Mouse (Mus musculus): Measurements from ENCODE around the gene Fcer1g.
A peak's percentile ranks its signal among the peaks of the same experiment; 100 is the strongest.

The Fcer1g gene

DNA sequence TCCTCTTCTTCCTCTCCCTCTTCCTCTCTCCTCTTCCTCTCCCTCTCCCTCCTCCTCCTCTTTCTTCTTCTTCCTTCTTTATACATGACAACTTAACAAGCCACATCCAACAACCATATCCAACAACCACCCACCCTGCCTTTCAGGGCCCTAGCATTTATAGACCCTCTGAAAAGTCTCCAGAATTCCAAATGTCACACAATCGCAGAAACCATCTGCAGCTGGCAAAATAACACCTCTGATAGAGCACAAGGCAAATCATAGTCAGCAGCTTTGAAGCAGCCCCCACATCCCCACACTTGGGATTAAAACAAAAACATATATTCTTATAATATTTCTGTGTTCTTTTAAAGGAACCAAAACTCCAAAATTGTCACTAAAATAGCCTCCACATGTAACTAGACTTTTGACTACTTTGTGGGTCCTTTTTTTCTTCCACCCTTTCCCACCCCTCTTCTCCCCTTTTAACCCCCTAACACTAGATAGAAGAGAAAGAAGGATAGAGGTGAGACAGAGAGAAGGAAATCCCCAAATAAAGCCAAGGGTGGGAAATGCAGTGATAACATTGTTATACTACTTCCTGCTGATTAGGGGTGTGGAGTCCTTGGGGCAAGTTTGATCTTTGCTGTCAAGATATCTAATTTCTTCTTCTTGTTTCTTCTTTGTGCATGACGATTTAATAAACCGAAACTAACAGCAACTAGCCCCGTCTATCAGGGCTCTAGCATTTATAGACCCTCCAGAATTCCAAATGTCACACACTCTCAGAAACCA lies 32.0 kb upstream of the Fcer1g start:
- DNase-seq (ENCODE audit: low read depth) = no peak

DNA sequence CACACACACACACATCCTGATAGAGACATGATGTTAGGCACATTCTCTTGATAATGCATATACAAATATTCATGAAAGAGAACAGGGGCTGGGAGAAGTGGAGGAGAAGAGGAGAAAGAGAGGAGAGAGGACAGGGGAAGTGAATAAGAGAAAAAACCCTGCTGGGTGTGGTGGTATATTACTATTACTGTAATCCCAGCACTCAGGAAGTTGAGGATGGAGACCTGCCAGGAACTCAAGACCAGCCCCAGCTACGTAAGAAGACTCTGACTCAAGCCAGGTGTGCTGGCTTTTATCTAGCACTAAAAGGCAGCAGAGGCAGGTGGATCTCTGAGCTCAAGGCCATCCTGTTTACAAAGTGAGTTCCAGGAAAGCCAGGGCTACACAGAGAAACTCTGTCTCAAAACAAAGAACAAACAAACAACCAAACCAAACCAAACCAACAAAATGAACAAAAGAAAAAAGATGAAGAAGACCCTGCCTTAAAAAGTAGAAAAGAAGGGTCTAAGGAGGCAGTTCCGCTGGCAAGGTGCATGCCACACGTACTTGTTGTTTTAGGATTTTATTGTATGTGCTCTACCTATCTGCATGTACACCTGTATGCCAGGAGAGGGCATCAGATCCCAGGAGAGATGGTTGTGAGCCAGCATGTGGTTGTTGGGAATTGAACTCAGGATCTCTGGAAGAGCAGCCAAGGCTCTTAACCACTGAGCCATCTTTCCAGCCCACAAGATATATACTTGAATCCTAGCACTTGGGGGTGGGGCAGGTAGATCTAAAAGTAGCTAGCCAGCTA lies 29.7 kb upstream of the Fcer1g start:
- DNase-seq (ENCODE audit: low read depth) = no peak

DNA sequence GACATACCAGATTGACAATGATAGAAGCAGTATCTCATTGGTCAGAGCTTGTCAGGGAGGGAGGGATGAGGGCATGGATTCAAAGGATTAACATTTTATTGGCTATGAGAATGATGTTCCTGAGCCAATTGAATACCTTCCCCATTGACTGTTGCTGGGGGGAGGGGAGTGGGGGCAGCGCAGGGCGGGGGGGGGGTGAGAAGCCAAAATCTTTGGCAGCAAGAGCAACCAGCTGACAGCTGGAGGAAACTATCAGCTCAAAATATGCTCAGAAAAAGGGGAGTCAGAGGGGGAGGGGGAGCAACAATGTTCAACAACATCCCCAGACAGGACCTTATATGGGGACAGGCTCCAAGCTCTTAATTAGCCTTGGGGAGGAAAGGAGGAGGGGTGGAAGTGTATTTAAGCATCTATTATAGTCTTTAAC lies 29.0 kb upstream of the Fcer1g start:
- no peak for DNase-seq (ENCODE audit: low read depth)

DNA sequence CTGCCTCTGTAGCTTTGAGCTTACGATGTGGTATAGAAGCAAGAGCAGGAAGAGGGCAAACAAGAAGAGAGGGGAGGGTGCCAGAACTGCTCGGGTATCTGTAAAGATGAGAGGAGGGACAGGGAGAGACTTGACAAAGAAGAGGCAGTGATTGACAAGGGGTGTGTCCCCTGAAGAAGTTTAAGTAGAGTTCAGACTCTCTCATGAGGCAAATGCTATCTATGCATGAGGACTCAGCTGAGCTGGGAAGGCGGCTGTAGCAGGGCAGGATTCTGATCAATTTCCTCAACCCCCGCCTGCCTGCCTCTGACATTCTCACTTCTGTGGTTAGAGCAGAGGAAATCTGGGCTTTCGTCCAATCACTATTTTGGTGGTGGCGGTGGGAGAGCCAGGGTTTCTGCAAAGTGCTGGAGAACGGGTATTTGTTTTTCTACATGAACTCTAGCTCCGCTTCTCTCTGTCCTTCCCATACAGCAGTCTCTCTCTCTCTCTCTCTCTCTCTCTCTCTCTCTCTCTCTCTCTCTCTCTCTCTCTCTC lies 28.5 kb upstream of the Fcer1g start:
- no peak for DNase-seq (ENCODE audit: low read depth)

DNA sequence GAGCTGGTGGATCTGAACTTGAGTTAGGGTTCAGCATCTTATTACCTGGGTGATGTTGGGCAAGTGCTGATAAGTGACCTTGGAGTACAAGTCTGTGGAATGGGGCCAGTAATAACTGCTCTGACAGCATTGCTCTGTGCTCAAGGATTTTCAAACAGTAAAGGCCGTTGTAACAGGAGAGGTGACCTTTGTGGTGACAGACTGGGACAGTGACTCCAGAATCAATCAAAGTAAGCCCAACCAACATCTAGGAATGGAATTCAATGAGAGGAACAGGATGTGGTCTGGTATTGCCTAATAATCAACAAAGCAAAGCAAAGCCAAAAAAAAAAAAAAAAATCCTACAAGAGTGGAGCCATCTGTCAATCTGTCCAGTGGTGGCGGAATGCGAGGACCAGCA lies 26.2 kb upstream of the Fcer1g start:
- no peak for DNase-seq (ENCODE audit: low read depth)

DNA sequence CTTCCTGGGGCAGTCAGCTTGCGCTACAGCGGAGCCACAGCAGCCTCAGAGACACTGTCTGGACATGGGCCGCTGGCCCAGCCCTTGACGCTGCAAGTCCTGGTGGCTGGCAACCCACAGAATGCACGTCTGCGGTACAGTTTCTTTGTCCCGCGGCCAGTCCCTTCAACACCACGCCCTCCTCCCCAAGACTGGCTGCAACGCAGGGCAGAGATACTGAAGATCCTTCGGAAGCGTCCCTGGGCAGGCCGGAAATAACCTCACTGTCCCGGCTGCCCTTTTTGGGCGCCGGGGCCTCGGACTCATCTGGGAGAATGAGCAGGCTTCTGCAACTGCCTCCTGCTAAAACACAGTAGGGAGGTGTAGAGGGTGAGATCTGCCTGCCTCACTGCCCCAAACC lies 24.8 kb upstream of the Fcer1g start:
- DNase-seq (ENCODE audit: low read depth) = no peak

DNA sequence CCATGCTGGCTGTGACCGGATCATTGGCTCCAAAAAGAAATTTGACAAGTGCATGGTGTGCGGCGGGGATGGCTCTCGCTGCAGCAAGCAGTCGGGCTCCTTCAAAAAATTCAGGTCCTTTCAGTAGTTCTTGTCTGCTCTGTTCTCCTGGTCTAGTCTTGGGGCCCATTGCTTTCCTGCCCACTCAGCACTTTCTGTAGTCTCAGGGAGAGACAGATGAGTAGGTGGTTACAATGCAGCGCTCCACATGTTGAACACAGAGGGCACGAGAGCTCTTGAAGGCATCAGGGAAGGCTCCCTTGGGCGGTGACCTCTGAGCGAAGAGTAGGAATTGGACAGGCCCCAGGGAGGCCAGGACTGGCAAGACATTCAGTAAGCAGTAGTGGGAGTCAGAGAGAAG lies 23.6 kb upstream of the Fcer1g start:
- DNase-seq (ENCODE audit: low read depth) = no peak

DNA sequence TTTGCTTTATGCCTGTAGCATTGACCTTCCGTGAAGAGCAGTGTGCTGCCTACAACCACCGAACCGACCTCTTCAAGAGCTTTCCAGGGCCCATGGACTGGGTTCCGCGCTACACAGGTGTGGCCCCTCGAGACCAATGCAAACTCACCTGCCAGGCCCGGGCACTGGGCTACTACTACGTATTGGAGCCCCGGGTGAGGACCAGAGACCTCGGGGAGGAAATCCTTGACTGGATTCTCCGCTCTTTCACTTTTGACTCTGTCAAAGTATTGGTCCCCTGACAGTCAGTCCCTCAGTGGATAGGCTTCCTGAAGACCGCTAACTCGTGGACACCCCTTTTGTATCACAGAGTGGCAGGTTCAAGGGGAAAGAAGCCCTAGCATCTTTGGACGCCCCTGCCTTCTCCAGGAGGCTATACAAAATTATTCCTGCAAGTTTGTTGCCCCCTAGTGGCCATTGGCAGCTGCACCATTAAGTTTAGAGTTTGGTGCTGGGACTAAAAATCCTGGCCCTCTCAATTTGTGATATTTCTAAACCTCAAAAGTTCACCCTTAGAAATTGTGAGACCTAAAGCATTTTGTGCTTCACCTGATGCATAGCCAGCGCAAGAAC lies 22.9 kb upstream of the Fcer1g start:
- DNase-seq (ENCODE audit: low read depth) = no peak

DNA sequence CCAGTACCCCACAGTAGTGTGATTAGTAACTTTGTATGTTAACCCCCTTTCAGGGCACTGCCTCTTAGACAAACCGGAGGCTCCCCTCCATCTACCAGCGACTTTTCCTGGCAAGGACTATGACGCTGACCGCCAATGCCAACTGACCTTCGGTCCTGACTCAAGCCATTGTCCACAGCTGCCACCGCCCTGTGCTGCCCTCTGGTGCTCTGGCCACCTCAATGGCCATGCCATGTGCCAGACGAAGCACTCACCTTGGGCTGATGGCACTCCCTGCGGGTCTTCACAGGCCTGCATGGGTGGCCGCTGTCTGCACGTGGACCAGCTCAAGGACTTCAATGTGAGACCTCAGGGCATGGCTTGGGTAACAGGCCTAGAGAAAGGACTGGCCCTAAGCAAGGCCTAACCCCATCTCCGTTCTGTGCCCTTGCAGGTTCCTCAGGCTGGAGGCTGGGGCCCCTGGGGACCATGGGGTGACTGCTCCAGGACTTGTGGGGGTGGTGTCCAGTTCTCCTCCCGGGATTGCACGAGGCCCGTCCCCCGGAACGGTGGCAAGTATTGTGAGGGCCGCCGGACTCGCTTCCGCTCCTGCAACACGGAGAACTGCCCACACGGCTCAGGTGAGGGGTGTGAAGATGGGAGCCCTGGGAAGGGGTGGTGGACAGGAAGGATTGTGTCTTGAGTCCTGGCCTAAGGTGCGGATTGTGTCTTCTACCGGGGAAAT lies 22.1 kb upstream of the Fcer1g start:
- DNase-seq (ENCODE audit: low read depth) = no peak

DNA sequence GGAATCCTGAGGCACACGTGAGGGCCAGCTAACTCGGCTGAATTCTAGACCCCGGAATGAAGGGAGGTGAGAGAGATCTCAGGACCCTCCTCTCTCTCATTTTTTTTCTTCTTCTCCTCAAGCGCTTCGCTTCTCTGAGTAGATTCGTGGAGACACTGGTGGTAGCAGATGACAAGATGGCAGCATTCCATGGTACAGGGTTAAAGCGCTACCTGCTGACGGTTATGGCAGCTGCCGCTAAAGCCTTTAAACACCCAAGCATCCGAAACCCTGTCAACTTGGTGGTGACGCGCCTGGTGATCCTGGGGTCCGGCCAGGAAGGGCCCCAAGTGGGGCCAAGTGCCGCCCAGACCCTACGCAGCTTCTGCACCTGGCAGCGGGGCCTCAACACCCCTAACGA lies 18.2 kb upstream of the Fcer1g start:
- no peak for DNase-seq (ENCODE audit: low read depth)

DNA sequence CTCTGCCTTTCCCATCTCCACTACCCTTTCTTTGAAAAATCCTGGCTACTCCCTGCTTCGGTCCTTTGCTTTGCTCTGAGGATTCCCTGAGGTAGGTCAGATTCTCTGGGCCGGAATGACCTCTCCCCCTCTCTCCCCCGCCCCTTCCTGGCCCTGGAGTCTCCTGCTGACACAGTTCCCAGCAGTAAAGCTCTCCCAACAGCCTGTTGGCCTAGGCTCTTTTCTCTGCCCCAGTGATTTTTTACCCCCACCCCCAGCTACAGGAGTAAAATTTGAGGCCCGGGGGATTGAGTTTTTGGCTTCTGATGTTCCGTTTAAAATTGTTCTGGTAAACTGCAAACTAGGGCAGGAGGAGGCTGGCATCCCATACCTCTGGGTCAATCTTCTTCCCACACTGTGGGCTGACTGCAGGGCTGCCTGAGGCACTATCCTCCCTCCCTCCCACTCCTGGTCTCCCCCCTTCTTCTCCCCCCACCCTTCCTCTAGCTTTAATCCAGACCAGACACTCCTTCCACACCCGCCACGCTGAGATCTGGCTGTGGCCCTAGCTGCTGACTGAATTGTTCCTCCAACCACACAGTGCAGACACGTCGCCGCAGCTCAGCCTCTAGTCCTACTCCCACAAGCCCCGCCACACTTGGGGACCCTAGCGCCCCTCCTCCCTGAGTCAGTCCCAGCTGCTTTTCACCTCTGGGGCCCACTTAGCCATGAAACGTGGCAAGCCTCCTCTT lies 17.6 kb upstream of the Fcer1g start:
- no peak for DNase-seq (ENCODE audit: low read depth)

DNA sequence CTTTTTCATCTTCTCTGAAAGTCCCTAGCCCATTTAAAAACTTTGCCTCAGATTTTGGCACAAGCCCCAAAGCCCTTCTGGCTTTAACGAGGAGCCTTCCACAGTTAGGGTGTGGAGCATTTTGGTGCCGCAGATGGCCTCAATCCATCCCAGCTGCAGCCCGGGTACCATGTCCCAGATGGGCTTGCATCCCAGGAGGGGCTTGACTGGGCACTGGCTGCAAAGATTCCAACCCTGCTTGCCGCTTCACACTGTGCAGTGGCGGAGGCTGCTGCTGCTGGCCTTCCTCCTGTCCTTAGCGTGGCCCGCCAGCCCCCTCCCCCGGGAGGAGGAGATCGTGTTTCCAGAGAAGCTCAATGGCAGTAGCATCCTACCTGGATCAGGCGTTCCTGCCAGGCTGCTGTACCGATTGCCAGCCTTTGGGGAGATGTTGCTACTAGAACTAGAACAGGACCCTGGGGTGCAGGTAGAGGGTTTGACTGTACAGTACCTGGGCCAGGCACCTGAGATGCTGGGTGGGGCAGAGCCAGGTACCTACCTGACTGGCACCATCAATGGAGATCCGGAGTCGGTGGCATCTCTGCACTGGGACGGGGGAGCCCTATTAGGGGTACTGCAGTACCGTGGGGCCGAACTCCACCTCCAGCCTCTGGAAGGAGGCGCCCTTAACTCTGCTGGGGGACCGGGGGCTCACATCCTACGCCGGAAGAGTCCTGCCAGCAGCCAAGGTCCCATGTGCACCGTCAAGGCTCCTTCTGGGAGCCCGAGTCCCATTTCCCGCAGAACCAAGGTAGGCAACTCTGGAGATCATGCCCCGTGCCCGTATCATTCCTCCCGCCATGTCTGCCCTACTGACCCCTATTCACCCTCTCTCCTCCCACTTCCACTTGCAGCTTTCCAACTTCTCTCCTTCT lies 16.8 kb upstream of the Fcer1g start, which contains the start of gene Ndufs2:
Ndufs2 (minus strand) TSS at position 709 of the 914 bp plus-strand sequence.
- no peak for DNase-seq (ENCODE audit: low read depth)

DNA sequence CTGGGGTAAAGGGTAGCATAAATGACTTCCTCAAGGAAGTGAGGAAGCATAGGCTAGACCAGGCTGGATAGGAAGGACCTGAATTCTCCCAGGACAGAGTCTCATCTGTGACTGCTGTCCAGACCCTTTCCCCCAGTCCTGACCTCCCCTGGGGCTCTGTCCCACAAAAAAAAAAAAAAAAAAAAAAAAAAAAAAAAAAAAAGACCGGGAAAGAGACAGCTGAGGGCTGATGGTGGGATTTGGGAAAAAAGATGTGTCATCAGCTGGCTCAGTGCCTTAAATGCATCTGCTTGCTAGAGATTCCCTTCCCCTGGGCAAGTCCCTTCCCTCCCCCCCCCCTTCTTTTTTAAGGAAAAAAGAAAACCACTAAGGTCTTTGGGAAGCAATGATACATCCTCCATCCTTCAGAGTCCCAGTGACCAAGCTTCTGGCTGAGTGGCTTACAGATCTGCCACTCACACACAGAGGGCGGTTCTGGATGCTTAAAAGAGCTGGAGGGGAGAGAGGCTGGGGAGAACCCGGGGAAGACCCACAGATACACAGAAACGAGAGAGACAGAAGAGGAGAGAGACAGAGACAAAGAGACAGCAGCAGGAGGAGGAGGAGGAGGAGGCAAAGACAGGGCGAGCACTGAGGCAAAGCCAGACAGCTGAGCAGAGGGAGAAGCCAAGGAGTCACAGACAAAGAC lies 15.9 kb upstream of the Fcer1g start, which contains the start of gene Adamts4:
Adamts4 (plus strand) TSS at position 509 of the 688 bp plus-strand sequence.
- DNase-seq (ENCODE audit: low read depth) = no peak

DNA sequence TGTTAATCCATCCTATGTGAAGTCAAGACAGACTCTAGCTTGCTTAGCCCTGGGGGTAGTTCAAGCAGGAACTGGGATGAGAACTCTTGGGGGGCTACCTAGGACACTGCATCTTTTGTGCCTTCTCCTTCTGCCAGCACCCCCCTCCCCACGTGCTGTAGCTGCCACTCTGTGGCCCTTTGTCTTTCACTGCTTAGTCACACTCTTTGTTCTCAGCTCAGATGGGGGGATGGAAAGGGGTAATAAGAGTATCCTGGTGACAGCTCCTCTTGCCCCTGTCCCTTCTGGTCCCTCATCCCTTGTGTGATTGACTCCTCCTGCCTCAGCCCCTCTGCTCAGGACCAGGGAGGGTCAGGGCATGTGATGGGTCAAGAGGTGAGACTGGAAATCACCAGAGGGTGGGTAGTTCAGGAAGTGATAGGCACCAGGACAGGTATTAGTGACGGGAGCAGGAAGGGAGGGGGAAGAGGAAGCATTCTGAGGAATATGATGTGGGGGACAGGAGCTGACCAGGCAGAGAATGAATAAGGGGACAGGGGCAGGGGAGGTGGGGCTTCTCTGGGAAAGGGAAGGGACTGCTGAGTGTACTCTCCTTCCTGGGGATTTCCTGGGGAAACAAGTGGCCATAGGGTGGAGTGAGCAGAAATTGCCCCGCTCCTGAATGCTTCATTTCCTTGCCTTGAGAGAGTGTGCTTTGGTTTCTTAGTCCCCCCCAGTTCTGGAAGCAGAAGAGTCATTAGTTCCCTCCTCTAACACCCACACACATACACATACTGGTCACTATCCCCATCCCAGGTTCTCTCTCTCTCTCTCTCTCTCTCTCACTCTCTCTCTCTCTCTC lies 14.4 kb upstream of the Fcer1g start:
- no peak for DNase-seq (ENCODE audit: low read depth)

DNA sequence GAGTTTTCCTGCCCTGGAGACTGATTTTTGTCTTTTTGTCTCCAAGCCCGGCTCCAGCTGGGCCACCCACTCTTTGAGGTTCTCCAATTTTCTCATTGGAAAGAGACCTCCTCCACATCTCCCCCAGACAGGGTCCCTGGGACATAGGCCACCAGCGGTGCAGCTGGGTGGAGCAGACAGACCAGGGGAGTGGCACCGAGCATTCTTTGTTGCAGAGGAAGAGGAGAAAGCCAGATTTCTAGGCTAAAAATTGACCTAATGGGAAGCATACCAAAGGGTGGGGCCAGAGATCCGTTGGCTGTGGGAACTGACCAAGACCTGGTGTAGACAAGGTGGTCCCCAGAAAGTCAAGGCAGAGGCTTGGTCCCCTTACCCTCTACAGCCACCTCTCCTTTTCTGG lies 13.8 kb upstream of the Fcer1g start:
- no peak for DNase-seq (ENCODE audit: low read depth)

DNA sequence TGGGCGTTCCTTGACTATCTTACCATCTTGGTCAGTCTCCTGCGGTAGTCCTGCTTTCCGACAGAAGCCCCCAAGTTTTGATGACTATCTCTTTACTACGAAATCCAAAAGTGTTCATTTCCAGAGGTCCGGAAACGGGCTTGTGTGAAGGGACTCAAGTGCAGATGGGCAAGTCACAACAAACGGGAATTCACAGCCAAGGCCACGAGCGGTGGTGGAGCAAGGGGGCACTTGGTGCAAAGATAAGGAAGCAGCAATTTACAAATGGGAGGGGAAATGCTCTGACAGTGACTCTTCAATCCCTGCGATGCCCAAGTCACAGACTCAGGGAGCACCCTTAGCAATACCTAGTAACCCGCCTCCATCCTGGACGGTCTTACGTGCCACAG lies 13.3 kb upstream of the Fcer1g start:
- no peak for DNase-seq (ENCODE audit: low read depth)

DNA sequence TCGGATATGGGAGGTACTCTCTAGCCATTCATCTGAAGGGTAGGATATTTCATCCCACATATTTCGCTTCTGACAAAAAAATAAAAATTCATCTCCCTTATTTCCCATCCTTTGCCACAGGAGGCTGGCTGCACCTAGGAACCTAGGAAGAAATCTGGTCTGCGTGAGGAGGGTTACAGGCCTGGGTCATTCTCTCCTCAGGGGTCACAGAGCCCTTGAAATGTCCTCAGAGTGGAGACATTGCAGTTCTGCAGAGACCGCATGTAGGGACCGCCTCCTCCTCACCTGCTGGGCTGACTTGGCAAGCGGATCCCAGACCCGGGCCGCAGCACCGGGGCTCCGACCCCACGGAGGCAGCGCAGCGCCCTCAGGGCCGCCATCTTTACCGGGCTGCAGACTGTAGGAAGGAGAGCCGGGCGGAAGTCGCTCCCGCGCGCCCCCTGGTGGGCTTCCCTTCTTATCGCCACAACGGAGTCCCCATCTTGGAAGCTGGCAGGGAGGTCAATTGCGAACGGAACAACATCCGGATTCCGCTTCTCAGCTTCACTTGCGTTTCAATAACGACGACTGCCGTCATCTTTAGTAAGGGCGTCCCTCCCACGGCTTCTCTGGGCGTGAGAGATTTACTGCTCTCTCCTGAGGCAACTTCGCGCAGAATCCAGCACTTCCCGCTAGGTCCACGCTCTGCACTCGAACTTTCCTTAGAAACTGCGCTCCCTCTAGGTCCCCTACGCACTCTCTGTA lies 12.7 kb upstream of the Fcer1g start:
- DNase-seq (ENCODE audit: low read depth) = peak; percentile 96

DNA sequence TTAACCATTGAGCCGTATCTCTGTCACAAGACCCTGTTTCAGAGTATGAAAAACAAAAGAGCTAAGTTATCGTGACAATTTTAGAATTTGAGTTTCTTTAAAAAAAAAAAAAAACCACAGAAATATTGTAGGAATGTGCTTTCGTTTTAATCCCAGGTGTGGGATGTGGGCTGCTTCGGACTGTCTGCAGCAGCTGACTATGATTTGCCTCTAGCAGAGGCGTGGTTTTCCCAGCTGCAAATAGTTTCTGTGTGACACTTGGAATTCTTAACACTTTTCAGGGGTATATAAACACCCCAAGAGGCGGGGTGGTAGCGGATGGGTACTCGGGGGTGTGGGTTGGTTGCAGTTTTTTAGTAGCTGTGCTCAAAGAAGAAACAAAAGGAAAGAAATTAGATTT lies 11.2 kb upstream of the Fcer1g start:
- DNase-seq (ENCODE audit: low read depth) = no peak
